15 mouse cellular contexts compared by ENCODE assay signal in the genomic region with DNA sequence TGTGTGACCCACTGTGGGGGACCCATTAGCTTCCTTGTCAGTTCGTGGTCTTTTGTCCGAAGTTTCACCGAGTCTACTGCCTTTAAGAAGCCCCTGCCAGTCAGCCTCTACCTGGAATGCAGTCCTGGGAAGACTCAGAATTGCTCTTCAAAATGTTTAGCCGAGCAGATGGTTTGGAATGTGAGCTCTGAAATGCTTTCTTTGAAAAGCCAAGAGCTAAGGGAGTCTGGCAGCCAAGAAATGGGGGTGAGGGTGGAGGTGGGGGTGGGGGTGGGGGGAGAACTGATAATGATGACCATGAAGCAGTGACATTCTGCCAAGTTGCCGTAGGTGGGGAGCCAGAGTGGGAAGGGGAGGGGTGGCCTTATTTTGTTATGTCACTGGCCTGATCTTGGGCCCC. TPM values are rescaled to one million over a fixed set of nuclear protein-coding genes. Genes with fewer than 3 reads are reported as not detected.
DNase-seq lines count a peak whose midpoint lies in the region; ATAC-seq lines count a peak whose summit lies in the region.
"Had no signal": no experiment of that assay in that cellular context is flagged by ENCODE, and none has a peak within 500 bp of the region (broad histone marks: within the 10 kb centered on the region; RNA-seq: fewer than 3 reads in every experiment).

No protein-coding gene starts in this region.

- peak overlapping the region; percentile 76 for H3K27ac ChIP-seq in kidney, embryonic 14.5 days (ENCODE audit: low read depth, low read length)
- no peak overlapping the region for H3K27ac ChIP-seq in neural tube, embryonic 12.5 days
- H3K27ac ChIP-seq in limb, embryonic 15.5 days = 0 out of 2 replicates have a peak overlapping the region, but pooled peaks have one; percentile 9
- H3K27ac ChIP-seq: midbrain, embryonic 13.5 days had no signal

- DNase-seq in kidney, postnatal 10 days = no peak
- DNase-seq in neural tube, embryonic 10.5 days (ENCODE audit: extremely low spot score, low spot score) = no peak
- DNase-seq in adrenal gland, adult (ENCODE audit: inconsistent age in 2 of 2, low spot score in 1 of 2) = no peak
- no peak for DNase-seq in ovary, postnatal 36 days (ENCODE audit: low spot score)
- DNase-seq: cerebellum, postnatal 25 days; gastrocnemius, postnatal 36 days; layer of hippocampus, postnatal 36 days had no signal

- H3K27me3 ChIP-seq in kidney, embryonic 14.5 days (ENCODE audit: control insufficient read depth, insufficient read depth, low read length) = no peaks in the 10 kb centered on the region
- H3K27me3 ChIP-seq in neural tube, embryonic 12.5 days (replicated peaks) = no peaks in the 10 kb centered on the region
- H3K27me3 ChIP-seq in limb, embryonic 15.5 days = peaks cover 17% of the 10 kb centered on the region; the same call in 1 of the 2 replicates
- H3K27me3 ChIP-seq: midbrain, embryonic 13.5 days had no signal

- no peak overlapping the region; the same call in 1 of the 2 replicates for H3K9ac ChIP-seq in kidney, embryonic 14.5 days (ENCODE audit: low read depth, low read length)
- H3K9ac ChIP-seq in neural tube, embryonic 12.5 days = no peak overlapping the region
- H3K9ac ChIP-seq in limb, embryonic 15.5 days = no peak overlapping the region
- H3K9ac ChIP-seq: midbrain, embryonic 13.5 days had no signal

- ATAC-seq in kidney, embryonic 14.5 days (ENCODE audit: low FRiP score, low TSS enrichment) = no peak; the same call in 1 of the 2 replicates
- no peak for ATAC-seq in neural tube, embryonic 12.5 days (ENCODE audit: low FRiP score, low read depth)
- peak; percentile 16; the same call in 1 of the 2 replicates for ATAC-seq in limb, embryonic 15.5 days (ENCODE audit: insufficient number of reproducible peaks, low FRiP score, low TSS enrichment, low read depth)
- ATAC-seq: forebrain, embryonic 14.5 days; midbrain, embryonic 13.5 days had no signal

- no peaks in the 10 kb centered on the region for H3K36me3 ChIP-seq in kidney, embryonic 14.5 days (ENCODE audit: control insufficient read depth, insufficient read depth, low read length)
- H3K36me3 ChIP-seq in neural tube, embryonic 12.5 days = no peaks in the 10 kb centered on the region
- H3K36me3 ChIP-seq in limb, embryonic 15.5 days = no peaks in the 10 kb centered on the region
- H3K36me3 ChIP-seq: midbrain, embryonic 13.5 days had no signal

- H3K4me2 ChIP-seq in kidney, embryonic 14.5 days (replicated peaks; ENCODE audit: low read depth, low read length) = no peak overlapping the region; the same call in 1 of the 2 replicates
- H3K4me2 ChIP-seq in neural tube, embryonic 12.5 days (replicated peaks) = 0 out of 2 replicates have a peak overlapping the region, but pooled peaks have one; percentile 29
- H3K4me2 ChIP-seq in limb, embryonic 15.5 days = no peak overlapping the region
- H3K4me2 ChIP-seq: midbrain, embryonic 13.5 days had no signal

- no peaks in the 10 kb centered on the region for H3K9me3 ChIP-seq in kidney, embryonic 14.5 days (ENCODE audit: control insufficient read depth, low read length)
- H3K9me3 ChIP-seq in neural tube, embryonic 12.5 days = no peaks in the 10 kb centered on the region
- no peaks in the 10 kb centered on the region for H3K9me3 ChIP-seq in limb, embryonic 15.5 days
- H3K9me3 ChIP-seq: midbrain, embryonic 13.5 days had no signal

- peaks cover 14% of the 10 kb centered on the region for H3K4me1 ChIP-seq in kidney, embryonic 14.5 days (ENCODE audit: control insufficient read depth, insufficient read depth, low read length)
- peaks cover 20% of the 10 kb centered on the region for H3K4me1 ChIP-seq in neural tube, embryonic 12.5 days
- H3K4me1 ChIP-seq in limb, embryonic 15.5 days = peaks cover 14% of the 10 kb centered on the region
- H3K4me1 ChIP-seq: midbrain, embryonic 13.5 days had no signal

- no peak overlapping the region for H3K4me3 ChIP-seq in kidney, embryonic 14.5 days (ENCODE audit: low read length)
- no peak overlapping the region for H3K4me3 ChIP-seq in neural tube, embryonic 12.5 days
- no peak overlapping the region for H3K4me3 ChIP-seq in limb, embryonic 15.5 days
- H3K4me3 ChIP-seq: erythroblast, embryonic 14.5 days; midbrain, embryonic 13.5 days had no signal

- WGBS in kidney, embryonic 14.5 days = 24% methylated on average over 5 of the region's 5 CpGs
- WGBS in neural tube, embryonic 12.5 days = 48% methylated on average over 5 of the region's 5 CpGs
- 13% methylated on average over 5 of the region's 5 CpGs for WGBS in limb, embryonic 15.5 days

RNA-seq across cellular contexts. Expression of gene Skap1, which starts 43.3 kb away (rescaled TPM):
- 13.8 and 15.2 TPM in 2 replicates for polyA plus RNA-seq in kidney, embryonic 14.5 days (2014; fragmentation: Nextera tagmentation; extraction: Ambion mirVana)
- 2.2 and 2.8 TPM in 2 replicates for polyA plus RNA-seq in neural tube, embryonic 12.5 days (2016; fragmentation: Nextera tagmentation; extraction: Ambion mirVana)
- polyA plus RNA-seq in limb, embryonic 15.5 days (2015; fragmentation: Nextera tagmentation; extraction: Ambion mirVana) = 1.8 and 2.7 TPM in 2 replicates
- polyA plus RNA-seq: erythroblast, embryonic 14.5 days had no signal

RNA-seq across cellular contexts. Expression of gene Hoxb1, which starts 55.5 kb away (rescaled TPM):
- 0.27 and 0.37 TPM in 2 replicates for polyA plus RNA-seq in kidney, embryonic 14.5 days (2014; fragmentation: Nextera tagmentation; extraction: Ambion mirVana)
- 8.1 and 8.8 TPM in 2 replicates for polyA plus RNA-seq in neural tube, embryonic 12.5 days (2016; fragmentation: Nextera tagmentation; extraction: Ambion mirVana)
- 0.15 TPM in 1 of 2 replicates, not detected in the other for polyA plus RNA-seq in limb, embryonic 15.5 days (2015; fragmentation: Nextera tagmentation; extraction: Ambion mirVana)
- polyA plus RNA-seq: erythroblast, embryonic 14.5 days; forebrain, embryonic 14.5 days; large intestine, adult 2 months; liver, embryonic 16.5 days; midbrain, embryonic 13.5 days had no signal
